9 mouse cellular contexts compared by ENCODE assay signal in the genomic region with DNA sequence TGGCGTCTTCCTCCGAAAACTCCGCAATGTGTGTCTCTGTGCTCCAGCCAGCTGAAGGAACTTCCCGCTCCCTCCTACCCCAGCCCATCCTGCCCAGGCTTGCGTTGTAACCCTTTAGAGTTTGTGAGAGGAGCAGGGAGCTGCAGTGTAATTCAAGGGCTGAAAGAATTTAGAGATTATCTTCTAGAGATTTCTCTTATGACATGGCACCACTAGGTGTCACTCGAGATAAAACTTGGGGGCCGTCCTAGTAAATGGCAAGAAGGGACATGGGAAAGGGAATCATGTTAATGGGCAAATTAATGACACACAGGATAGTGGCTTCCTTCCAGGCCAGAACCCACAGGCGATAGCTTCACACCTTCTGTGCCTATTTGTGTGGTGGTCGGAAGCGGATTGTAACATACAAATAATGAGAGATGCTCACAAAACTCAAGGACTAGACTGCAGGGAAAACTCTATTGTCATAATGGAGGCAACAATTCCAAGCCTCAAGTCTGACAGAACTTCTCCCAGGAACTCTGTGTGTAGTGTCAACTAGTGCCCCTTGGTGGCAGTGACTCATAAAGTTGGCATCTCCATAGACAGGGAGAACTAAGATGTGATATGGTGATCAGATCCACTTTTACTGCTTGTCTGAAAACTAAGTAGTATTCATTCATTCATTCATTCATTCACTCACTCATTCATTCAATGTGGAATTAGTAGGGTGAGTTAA. TPM values are rescaled to one million over a fixed set of nuclear protein-coding genes. Genes with fewer than 3 reads are reported as not detected.
A peak's percentile ranks its signal among the peaks of the same experiment; 100 is the strongest.
DNase-seq lines count a peak whose midpoint lies in the region; ATAC-seq and TF ChIP-seq lines count a peak whose summit lies in the region.
"Had no signal": no experiment of that assay in that cellular context is flagged by ENCODE, and none has a peak within 500 bp of the region (broad histone marks: within the 10 kb centered on the region; RNA-seq: fewer than 3 reads in every experiment).

No protein-coding gene starts in this region.

- H3K36me3 ChIP-seq in embryonic facial prominence, embryonic 14.5 days (ENCODE audit: control insufficient read depth, insufficient read depth, low read length), result no peaks in the 10 kb centered on the region
- H3K36me3 ChIP-seq in stomach, postnatal 0 days (ENCODE audit: control insufficient read depth, insufficient read depth, low read length), result no peaks in the 10 kb centered on the region
- H3K36me3 ChIP-seq: heart, embryonic 13.5 days had no signal

- H3K27me3 ChIP-seq in embryonic facial prominence, embryonic 14.5 days (replicated peaks; ENCODE audit: control insufficient read depth, insufficient read depth, low read length), result no peaks in the 10 kb centered on the region
- H3K27me3 ChIP-seq in stomach, postnatal 0 days (ENCODE audit: control insufficient read depth, insufficient read depth, low read length), result no peaks in the 10 kb centered on the region
- H3K27me3 ChIP-seq: heart, embryonic 13.5 days had no signal

- H3K4me2 ChIP-seq in embryonic facial prominence, embryonic 14.5 days (ENCODE audit: low read depth, low read length), result no peak overlapping the region
- H3K4me2 ChIP-seq in stomach, postnatal 0 days (replicated peaks; ENCODE audit: low read depth), result no peak overlapping the region
- H3K4me2 ChIP-seq: heart, embryonic 13.5 days had no signal

- 0 out of 2 replicates have a peak, but pooled peaks cover 5% of the 10 kb centered on the region for H3K4me1 ChIP-seq in embryonic facial prominence, embryonic 14.5 days (ENCODE audit: control insufficient read depth, insufficient read depth, low read length)
- H3K4me1 ChIP-seq in stomach, postnatal 0 days (replicated peaks; ENCODE audit: control insufficient read depth, insufficient read depth), result no peaks in the 10 kb centered on the region
- H3K4me1 ChIP-seq: heart, embryonic 13.5 days had no signal

- TF ChIP-seq EP300 in stomach, postnatal 0 days (optimal IDR thresholded peaks at IDR 0.05), result no peak

- no peaks in the 10 kb centered on the region for H3K9me3 ChIP-seq in embryonic facial prominence, embryonic 14.5 days (ENCODE audit: control insufficient read depth, low read length)
- H3K9me3 ChIP-seq in stomach, postnatal 0 days (ENCODE audit: control insufficient read depth, low read length), result no peaks in the 10 kb centered on the region
- H3K9me3 ChIP-seq: heart, embryonic 13.5 days had no signal

- WGBS in embryonic facial prominence, embryonic 14.5 days, result 44% methylated on average over 10 of the region's 10 CpGs
- 46% methylated on average over 10 of the region's 10 CpGs for WGBS in stomach, postnatal 0 days

- no peak overlapping the region for H3K27ac ChIP-seq in embryonic facial prominence, embryonic 14.5 days (replicated peaks; ENCODE audit: low read depth, low read length)
- H3K27ac ChIP-seq in stomach, postnatal 0 days (replicated peaks), result no peak overlapping the region

- H3K9ac ChIP-seq in embryonic facial prominence, embryonic 14.5 days (ENCODE audit: low read depth, low read length), result no peak overlapping the region
- H3K9ac ChIP-seq in stomach, postnatal 0 days (ENCODE audit: low read length), result no peak overlapping the region
- H3K9ac ChIP-seq: heart, embryonic 13.5 days had no signal

- TF ChIP-seq CTCF in stomach, postnatal 0 days (IDR thresholded peaks at IDR 0.05; ENCODE audit: low read depth), result peak; percentile 69

- ATAC-seq in CD4-positive, CD25-positive, alpha-beta regulatory T cell, adult 4 months, result no peak
- no peak for ATAC-seq in embryonic facial prominence, embryonic 14.5 days (ENCODE audit: low read depth)
- no peak for ATAC-seq in stomach, postnatal 0 days (ENCODE audit: low FRiP score, low TSS enrichment)

- peak; percentile 11 for DNase-seq in CD4-positive, CD25-positive, alpha-beta regulatory T cell, adult 2 months (ENCODE audit: low read depth, low spot score)
- DNase-seq in ovary, postnatal 14 days (ENCODE audit: low spot score), result peak; percentile 19
- DNase-seq in ovary, adult 18-20 months (ENCODE audit: low spot score), result no peak
- DNase-seq in embryonic facial prominence, embryonic 14.5 days (ENCODE audit: low spot score), result peak; percentile 79
- peak; percentile 9 to 45 for DNase-seq in kidney, postnatal 36 days
- DNase-seq in lung, postnatal 14 days, result peak; percentile 50
- DNase-seq in stomach, postnatal 0 days (ENCODE audit: low spot score), result no peak

- H3K4me3 ChIP-seq in embryonic facial prominence, embryonic 14.5 days (ENCODE audit: low read depth, low read length), result no peak overlapping the region
- H3K4me3 ChIP-seq in stomach, postnatal 0 days (ENCODE audit: low read depth, low read length), result no peak overlapping the region
- H3K4me3 ChIP-seq: heart, embryonic 13.5 days had no signal

RNA-seq across cellular contexts. Expression of a gene that starts 6.1 kb away (rescaled TPM):
- not detected for polyA plus RNA-seq in CD4-positive, CD25-positive, alpha-beta regulatory T cell, adult 4 months (2017; shearing (Covaris generic))
- polyA plus RNA-seq in embryonic facial prominence, embryonic 14.5 days (2014; fragmentation: Nextera tagmentation; extraction: Ambion mirVana), result 0.06 and 0.09 TPM in 2 replicates
- not detected in 2 replicates for polyA plus RNA-seq in stomach, postnatal 0 days (2015; fragmentation: Nextera tagmentation; extraction: Ambion mirVana)
- polyA plus RNA-seq: heart, embryonic 13.5 days had no signal

Comparison
In these comparisons a context has a peak if more than half of its experiments do, and no peak if none do; other contexts are left out.
1. DNase-seq: peak in CD4-positive, CD25-positive, alpha-beta regulatory T cell, adult 2 months (single experiment), ovary, postnatal 14 days (single experiment), embryonic facial prominence, embryonic 14.5 days (single experiment), kidney, postnatal 36 days (2 of 2) and lung, postnatal 14 days (single experiment); none in ovary, adult 18-20 months (single experiment) and stomach, postnatal 0 days (single experiment).